Mouse (Mus musculus) kidney, adult 2 months (tissue): Measurements from ENCODE around the gene Pbrm1. TPM values are rescaled to one million over a fixed set of nuclear protein-coding genes. Genes with fewer than 3 reads are reported as not detected.

ENCODE experiments used
- DNase-seq: peaks from one replicate; pipeline ENCODE4 v3.0.0; 2021
- H3K27ac ChIP-seq: fragments of 200-500 bp; 2 replicates; pipeline ENCODE4 v1.5.1; 2012; ENCODE audit warnings: low read depth, low read length, control low read depth, inconsistent platforms; ENCODE audit not compliant: insufficient read depth
- H3K27me3 ChIP-seq: fragments of 200-500 bp; replicated peaks from 2 replicates; pipeline ENCODE4 v1.6.1; 2012; ENCODE audit warnings: mild to moderate bottlenecking, moderate library complexity, low read length, inconsistent platforms; ENCODE audit not compliant: control insufficient read depth, insufficient read depth
- H3K36me3 ChIP-seq: fragments of 200-500 bp; 2 replicates; pipeline ENCODE4 v1.6.1; 2012; ENCODE audit warnings: mild to moderate bottlenecking, moderate library complexity, low read length, inconsistent platforms; ENCODE audit not compliant: control insufficient read depth, insufficient read depth
- H3K4me1 ChIP-seq: fragments of 200-500 bp; 2 replicates; pipeline ENCODE4 v1.6.1; 2011; ENCODE audit warnings: low read length; ENCODE audit not compliant: control insufficient read depth, insufficient read depth
- H3K4me3 ChIP-seq: fragments of 200-500 bp; 2 replicates; pipeline ENCODE4 v1.5.1; 2011; ENCODE audit warnings: mild to moderate bottlenecking, low read depth, low read length, control low read depth; ENCODE audit not compliant: insufficient read depth
- CTCF ChIP-seq: fragments of 200-500 bp; conservative IDR thresholded peaks from 2 replicates; pipeline ENCODE4 v1.5.1; 2011; ENCODE audit warnings: low read depth, mild to moderate bottlenecking, control low read depth, low read length, moderate library complexity, mixed read lengths; ENCODE audit not compliant: insufficient read depth, insufficient read length
- POLR2A ChIP-seq: fragments of 200-500 bp; IDR thresholded peaks from one replicate; pipeline ENCODE4 v1.6.1; 2011; ENCODE audit warnings: low read depth, low read length, control low read depth
- WGBS: fragments of 180-500 bp; shearing (Covaris S2); methylation state at CpG from one replicate; pipeline ENCODE4 v1.1.7; 2018; 5-methylcytosine and 5-hydroxymethylcytosine counted together
- polyA plus RNA-seq: library from polyadenylated mRNA; depleted of rRNA; stranded (reverse); fragments of >200 nt; gene quantifications from 2 replicates; pipeline ENCODE4 v1.2.3, GENCODE M21; 2012; rRNA removed

Gene Pbrm1
- polyA plus RNA-seq, 1 experiment: 11.2 TPM

GRCm38 (mm10) chr14:31166827-31167226, 147.9 kb downstream of the Pbrm1 start:
- H3K4me3 ChIP-seq: peak overlapping the region; percentile 62; the same call in 1 of the 2 replicates
- WGBS: 47% methylated on average over 9 of the region's 9 CpGs
- no peak for DNase-seq
- H3K36me3 ChIP-seq: peaks cover 4% of the 10 kb centered on the region
- TF ChIP-seq CTCF (no peak), POLR2A (no peak)
- H3K27me3 ChIP-seq: no peaks in the 10 kb centered on the region
- no peak overlapping the region; the same call in 1 of the 2 replicates for H3K27ac ChIP-seq
- peaks cover 2% of the 10 kb centered on the region for H3K4me1 ChIP-seq

- TF ChIP-seq POLR2A (peak; percentile 29), CTCF (no peak)
- Histone ChIP-seq H3K4me1 (peaks cover 2% of the 10 kb centered on the region), H3K4me3 (peak within 1 kb of the TSS; percentile 62), H3K27me3 (no peaks in the 10 kb centered on the region), H3K27ac (peak within 1 kb of the TSS; percentile 68), H3K36me3 (peaks cover 6% of the 10 kb centered on the region)
- WGBS: 45% methylated on average over 10 of the region's 10 CpGs
- DNase-seq: peak; percentile 77
These were observed 149.5 kb downstream of the Pbrm1 start, which contains the start of gene Stab1 for GRCm38 (mm10) chr14:31168425-31168824. TSS of gene Stab1 (minus strand) at chr14:31168641.

- Histone ChIP-seq H3K27ac (no peak overlapping the region), H3K36me3 (peaks cover 7% of the 10 kb centered on the region), H3K4me1 (peaks cover 2% of the 10 kb centered on the region), H3K4me3 (no peak overlapping the region), H3K27me3 (no peaks in the 10 kb centered on the region)
- TF ChIP-seq CTCF: no peak
- no peak for TF ChIP-seq POLR2A
- WGBS: 81% methylated on average over 6 of the region's 6 CpGs
- no peak for DNase-seq
These were observed 150.6 kb downstream of the Pbrm1 start for GRCm38 (mm10) chr14:31169508-31169907.

GRCm38 (mm10) chr14:31170963-31171362, 152.0 kb downstream of the Pbrm1 start:
- 78% methylated on average over 13 of the region's 13 CpGs for WGBS
- TF ChIP-seq CTCF (no peak), POLR2A (no peak)
- Histone ChIP-seq H3K27me3 (no peaks in the 10 kb centered on the region), H3K4me3 (no peak overlapping the region), H3K36me3 (peaks cover 8% of the 10 kb centered on the region), H3K4me1 (no peaks in the 10 kb centered on the region; the same call in none of the 2 replicates), H3K27ac (no peak overlapping the region)
- no peak for DNase-seq

Other genes starting within 250 kb of the Pbrm1 start
- gene Tmem110, start 193.5 kb upstream of the Pbrm1 start, polyA plus RNA-seq: 14.1 and 15.1 TPM in 2 replicates
- 8.2 and 9.2 TPM in 2 replicates for gene Mustn1, start 139.9 kb upstream of the Pbrm1 start, polyA plus RNA-seq
- gene Itih4, start 132.7 kb upstream of the Pbrm1 start, polyA plus RNA-seq: 0.38 and 0.62 TPM in 2 replicates
- gene Itih3, start 95.4 kb upstream of the Pbrm1 start, polyA plus RNA-seq: 0.43 and 0.56 TPM in 2 replicates
- 1.1 and 1.3 TPM in 2 replicates for gene Itih1, start 75.8 kb upstream of the Pbrm1 start, polyA plus RNA-seq
- gene Nek4, start 67.8 kb upstream of the Pbrm1 start, polyA plus RNA-seq: 5.3 and 6.2 TPM in 2 replicates
- 14.9 and 17.6 TPM in 2 replicates for gene Glt8d1, start 17.7 kb upstream of the Pbrm1 start, polyA plus RNA-seq
- 194 and 262 TPM in 2 replicates for gene Spcs1, start 17.5 kb upstream of the Pbrm1 start, polyA plus RNA-seq
- 10.1 and 14.3 TPM in 2 replicates for gene Gnl3, start within 50 bp of the Pbrm1 start, polyA plus RNA-seq
- 128 and 158 TPM in 2 replicates for gene Smim4, start 109.8 kb downstream of the Pbrm1 start, polyA plus RNA-seq
- 56.2 and 62.4 TPM in 2 replicates for gene Nt5dc2, start 111.9 kb downstream of the Pbrm1 start, polyA plus RNA-seq
- 41.5 and 46.8 TPM in 2 replicates for gene Stab1, start 149.5 kb downstream of the Pbrm1 start, polyA plus RNA-seq
- 2.1 and 9.1 TPM in 2 replicates for gene Tnnc1, start 189.2 kb downstream of the Pbrm1 start, polyA plus RNA-seq
- 244 and 277 TPM in 2 replicates for gene Nisch, start 197.8 kb downstream of the Pbrm1 start, polyA plus RNA-seq
- gene Sema3g, start 198.7 kb downstream of the Pbrm1 start, polyA plus RNA-seq: 34.2 and 38.8 TPM in 2 replicates
- gene Phf7, start 232.2 kb downstream of the Pbrm1 start, polyA plus RNA-seq: 7.3 and 7.5 TPM in 2 replicates
- gene Bap1, start 232.3 kb downstream of the Pbrm1 start, polyA plus RNA-seq: 58.9 and 65.9 TPM in 2 replicates